ENCODE assay signal across 18 mouse cellular contexts in genomic region chr13:91433021-91433420, GRCm38 (mm10). TPM values are rescaled to one million over a fixed set of nuclear protein-coding genes. Genes with fewer than 3 reads are reported as not detected.
DNase-seq lines count a peak whose midpoint lies in the region; ATAC-seq lines count a peak whose summit lies in the region.
"Had no signal": no experiment of that assay in that cellular context is flagged by ENCODE, and none has a peak within 500 bp of the region (broad histone marks: within the 10 kb centered on the region; RNA-seq: fewer than 3 reads in every experiment).

No protein-coding gene starts in this region.

- no peak overlapping the region for H3K4me3 ChIP-seq in hindbrain, embryonic 13.5 days
- no peak overlapping the region for H3K4me3 ChIP-seq in hindbrain, embryonic 14.5 days (replicated peaks; ENCODE audit: low read length)
- H3K4me3 ChIP-seq: forebrain, embryonic 12.5 days; heart, embryonic 15.5 days; hindbrain, embryonic 10.5 days; limb, embryonic 13.5 days; liver, embryonic 15.5 days had no signal

- H3K27me3 ChIP-seq in hindbrain, embryonic 13.5 days = no peaks in the 10 kb centered on the region
- H3K27me3 ChIP-seq in hindbrain, embryonic 14.5 days (ENCODE audit: control insufficient read depth, insufficient read depth, low read length) = no peaks in the 10 kb centered on the region
- H3K27me3 ChIP-seq: forebrain, embryonic 12.5 days; heart, embryonic 15.5 days; limb, embryonic 13.5 days; liver, embryonic 15.5 days had no signal

- no peak for ATAC-seq in hindbrain, embryonic 13.5 days (ENCODE audit: low FRiP score)
- ATAC-seq in hindbrain, embryonic 14.5 days (ENCODE audit: low FRiP score) = no peak

- DNase-seq in left cerebral cortex, adult 11 months (ENCODE audit: low spot score) = peak; percentile 34
- DNase-seq in left cerebral cortex, postnatal 4 days = no peak
- DNase-seq in frontal cortex, adult 2 months (ENCODE audit: extremely low spot score in 1 of 2, low spot score in 1 of 2) = peak; percentile 40 to 61
- peak; percentile 14 to 21 for DNase-seq in layer of hippocampus, postnatal 36 days
- peak; percentile 57 to 64 for DNase-seq in right cerebral cortex, postnatal 10 days (ENCODE audit: low spot score in 2 of 2)
- DNase-seq in hindbrain, embryonic 14.5 days (ENCODE audit: low spot score) = no peak
- DNase-seq: adrenal gland, postnatal 10 days; B cell, adult 2 months; cerebellum, adult 18-20 months; cerebellum, postnatal 36 days; heart, adult 18-20 months; kidney, postnatal 4 days had no signal

- WGBS in hindbrain, embryonic 13.5 days = 82% methylated on average over 11 of the region's 11 CpGs
- WGBS in hindbrain, embryonic 14.5 days = 77% methylated on average over 11 of the region's 11 CpGs

- no peak overlapping the region for H3K9ac ChIP-seq in hindbrain, embryonic 13.5 days
- H3K9ac ChIP-seq in hindbrain, embryonic 14.5 days = no peak overlapping the region
- H3K9ac ChIP-seq: forebrain, embryonic 12.5 days; heart, embryonic 15.5 days; limb, embryonic 13.5 days; liver, embryonic 15.5 days had no signal

- H3K4me2 ChIP-seq in hindbrain, embryonic 13.5 days = no peak overlapping the region
- no peak overlapping the region for H3K4me2 ChIP-seq in hindbrain, embryonic 14.5 days (replicated peaks)
- H3K4me2 ChIP-seq: forebrain, embryonic 12.5 days; heart, embryonic 15.5 days; limb, embryonic 13.5 days; liver, embryonic 15.5 days had no signal

- no peaks in the 10 kb centered on the region for H3K36me3 ChIP-seq in hindbrain, embryonic 13.5 days
- H3K36me3 ChIP-seq in hindbrain, embryonic 14.5 days (replicated peaks; ENCODE audit: control insufficient read depth, insufficient read depth) = no peaks in the 10 kb centered on the region
- H3K36me3 ChIP-seq: forebrain, embryonic 12.5 days; heart, embryonic 15.5 days; hindbrain, embryonic 10.5 days; limb, embryonic 13.5 days; liver, embryonic 15.5 days had no signal

- H3K4me1 ChIP-seq in hindbrain, embryonic 13.5 days (replicated peaks) = peaks cover 15% of the 10 kb centered on the region
- H3K4me1 ChIP-seq in hindbrain, embryonic 14.5 days (replicated peaks; ENCODE audit: control insufficient read depth, insufficient read depth, low read length) = peaks cover 11% of the 10 kb centered on the region
- H3K4me1 ChIP-seq: heart, embryonic 15.5 days; liver, embryonic 15.5 days had no signal

- no peaks in the 10 kb centered on the region for H3K9me3 ChIP-seq in hindbrain, embryonic 13.5 days
- H3K9me3 ChIP-seq in hindbrain, embryonic 14.5 days (ENCODE audit: control insufficient read depth, low read length) = no peaks in the 10 kb centered on the region
- H3K9me3 ChIP-seq: forebrain, embryonic 12.5 days; heart, embryonic 15.5 days; hindbrain, embryonic 10.5 days; limb, embryonic 13.5 days; liver, embryonic 15.5 days had no signal

- no peak overlapping the region for H3K27ac ChIP-seq in hindbrain, embryonic 13.5 days
- H3K27ac ChIP-seq in hindbrain, embryonic 14.5 days = no peak overlapping the region
- H3K27ac ChIP-seq: forebrain, embryonic 12.5 days; heart, embryonic 15.5 days; hindbrain, embryonic 10.5 days; limb, embryonic 13.5 days; liver, embryonic 15.5 days had no signal

- intact Hi-C loops in left cerebral cortex, postnatal 4 days (cut with DNase I) = no loop called here

RNA-seq across cellular contexts. Expression of gene Ssbp2, which starts 27.1 kb away (rescaled TPM):
- total RNA-seq in left cerebral cortex, postnatal 4 days (2021) = 100 to 1,000 TPM; 268 to 332 TPM
- polyA plus RNA-seq in frontal cortex, adult 2 months (2012; rRNA removed) = 115 and 119 TPM in 2 replicates
- total RNA-seq in layer of hippocampus, postnatal 36 days (2021) = 100 to 1,000 TPM; 116 to 135 TPM
- polyA plus RNA-seq in hindbrain, embryonic 13.5 days (2015; fragmentation: Nextera tagmentation; extraction: Ambion mirVana) = 205 and 206 TPM in 2 replicates
- polyA plus RNA-seq in hindbrain, embryonic 14.5 days (2014; fragmentation: Nextera tagmentation; extraction: Ambion mirVana) = 204 and 220 TPM in 2 replicates

Comparison
In these comparisons a context has a peak if more than half of its experiments do, and no peak if none do; other contexts are left out.
1. DNase-seq: peak in left cerebral cortex, adult 11 months (single experiment), frontal cortex, adult 2 months (2 of 2), layer of hippocampus, postnatal 36 days (2 of 2) and right cerebral cortex, postnatal 10 days (2 of 2); none in left cerebral cortex, postnatal 4 days (single experiment) and hindbrain, embryonic 14.5 days (single experiment).